Mouse (Mus musculus): ENCODE data around the gene Rab3b.

DNA sequence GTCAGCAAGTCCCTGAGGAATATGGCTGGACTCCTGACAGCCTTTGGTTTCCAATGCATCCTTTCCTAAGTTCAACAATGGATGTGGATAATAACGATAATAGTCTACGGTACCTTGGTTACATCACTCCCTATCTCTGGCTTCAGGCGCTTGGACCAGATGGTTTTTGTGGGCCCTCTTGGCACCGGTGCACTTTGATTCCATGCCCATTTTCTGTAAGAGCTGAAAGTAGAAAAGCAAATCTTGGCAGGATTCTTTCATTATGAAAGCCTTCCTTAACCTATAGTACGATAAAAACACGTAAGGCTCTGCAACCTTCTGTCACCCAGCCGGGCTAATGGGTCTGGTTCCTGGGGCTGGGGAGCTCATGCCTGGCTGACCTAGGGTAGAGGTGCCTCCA, 70.3 kb downstream of the Rab3b start:
- TF ChIP-seq CTCF (IDR thresholded peaks at IDR 0.05; ENCODE audit: control insufficient read depth, insufficient read depth, insufficient read length) (no peak), MYOD1 (IDR thresholded peaks at IDR 0.05; ENCODE audit: control insufficient read depth, insufficient read length, low read depth) (no peak)

All from C2C12 (cell line).